Mouse (Mus musculus) heart, postnatal 0 days (tissue): ENCODE data around the gene Col6a3. TPM values are rescaled to one million over a fixed set of nuclear protein-coding genes. Genes with fewer than 3 reads are reported as not detected.

Source experiments
- ATAC-seq: fragments of 200-750 bp; cut with Nextera tagmentation; 2 replicates; pipeline ENCODE4 v1.8.0; 2017; ENCODE audit warnings: low read depth, moderate number of reproducible peaks, moderate library complexity; ENCODE audit not compliant: insufficient read depth
- DNase-seq: peaks from one replicate; pipeline ENCODE4 v3.0.0-alpha.2; 2016; ENCODE audit warnings: low spot score
- H3K27ac ChIP-seq: fragments of 300-500 bp; sonication (generic); 2 replicates; pipeline ENCODE4 v1.5.1; 2014; ENCODE audit warnings: low read depth, mild to moderate bottlenecking
- H3K27me3 ChIP-seq: fragments of 300-500 bp; sonication (generic); 2 replicates; pipeline ENCODE4 v1.6.1; 2014; ENCODE audit warnings: low read length, mixed read lengths; ENCODE audit not compliant: control insufficient read depth, insufficient read depth
- H3K36me3 ChIP-seq: fragments of 300-500 bp; sonication (generic); replicated peaks from 2 replicates; pipeline ENCODE4 v1.6.1; 2014; ENCODE audit warnings: low read length, mixed read lengths; ENCODE audit not compliant: control insufficient read depth, insufficient read depth
- H3K4me1 ChIP-seq: fragments of 300-500 bp; sonication (generic); 2 replicates; pipeline ENCODE4 v1.6.1; 2014; ENCODE audit warnings: antibody characterized with exemption; ENCODE audit not compliant: control insufficient read depth, insufficient read depth
- H3K4me2 ChIP-seq: fragments of 300-500 bp; sonication (generic); 2 replicates; pipeline ENCODE4 v1.6.1; 2014; ENCODE audit warnings: low read depth, mild to moderate bottlenecking, low read length, moderate library complexity
- H3K4me3 ChIP-seq: fragments of 300-500 bp; sonication (generic); 2 replicates; pipeline ENCODE4 v1.5.1; 2014; ENCODE audit warnings: low read depth, low read length
- H3K9ac ChIP-seq: fragments of 300-500 bp; sonication (generic); replicated peaks from 2 replicates; pipeline ENCODE4 v1.6.1; 2014; ENCODE audit warnings: low read depth, low read length, mixed read lengths
- H3K9me3 ChIP-seq: fragments of 300-500 bp; sonication (generic); replicated peaks from 2 replicates; pipeline ENCODE4 v1.6.1; 2016; ENCODE audit warnings: low read length; ENCODE audit not compliant: control insufficient read depth
- CTCF ChIP-seq: IDR thresholded peaks from 2 replicates; pipeline ENCODE4 v1.5.1; 2016; ENCODE audit warnings: antibody characterized with exemption, control low read depth, low read depth
- EP300 ChIP-seq: IDR thresholded peaks from 2 replicates; pipeline ENCODE4 v1.6.1; 2016; ENCODE audit warnings: antibody characterized with exemption, low read depth
- WGBS: fragments of 180-500 bp; shearing (Covaris S2); extraction: QIAGEN DNeasy Blood & Tissue Kit; methylation state at CpG from one replicate; pipeline ENCODE4 v1.1.7; 2014; 5-methylcytosine and 5-hydroxymethylcytosine counted together
- polyA plus RNA-seq: library from polyadenylated mRNA; unstranded; fragments of >200 nt; fragmentation: Nextera tagmentation; extraction: Ambion mirVana; gene quantifications from 2 replicates; pipeline ENCODE4 v1.2.1, GENCODE M21; 2015
- total RNA-seq: library from RNA; depleted of rRNA; stranded (reverse); fragments of >200 nt; gene quantifications from 2 replicates; pipeline ENCODE4 v1.2.3, GENCODE M21; 2014; ENCODE audit warnings: low replicate concordance

Col6a3 gene
- total and polyA plus RNA-seq, 2 experiments from 2014 or later = 14.2 to 110 TPM

GRCm38 (mm10) chr1:90800466-90800865, 43.3 kb downstream of the Col6a3 start:
- WGBS = 79% methylated on average over 3 of the region's 3 CpGs
- TF ChIP-seq CTCF (no peak), EP300 (no peak)
- no peak for ATAC-seq

GRCm38 (mm10) chr1:90797276-90797891, 46.4 kb downstream of the Col6a3 start:
- H3K27me3 ChIP-seq = no peaks in the 10 kb centered on the region
- peak; percentile 91 for ATAC-seq
- WGBS = 31% methylated on average over 6 of the region's 6 CpGs
- H3K36me3 ChIP-seq = 0 out of 2 replicates have a peak, but pooled peaks cover 4% of the 10 kb centered on the region
- no peaks in the 10 kb centered on the region for H3K9me3 ChIP-seq
- H3K4me3 ChIP-seq = no peak overlapping the region
- peak; percentile 40 for DNase-seq
- H3K4me2 ChIP-seq = no peak overlapping the region
- H3K9ac ChIP-seq = no peak overlapping the region
- H3K27ac ChIP-seq = no peak overlapping the region
- peaks cover 8% of the 10 kb centered on the region for H3K4me1 ChIP-seq
- TF ChIP-seq CTCF (no peak), EP300 (no peak)

More at GRCm38 (mm10) chr1:90800466-90800865, 43.3 kb downstream of the Col6a3 start:
- no peak overlapping the region for H3K27ac ChIP-seq
- no peak overlapping the region for H3K4me2 ChIP-seq
- no peak for DNase-seq
- no peaks in the 10 kb centered on the region for H3K9me3 ChIP-seq
- no peak overlapping the region for H3K4me3 ChIP-seq
- H3K4me1 ChIP-seq = peaks cover 8% of the 10 kb centered on the region
- H3K36me3 ChIP-seq = no peaks in the 10 kb centered on the region
- no peak overlapping the region for H3K9ac ChIP-seq
- H3K27me3 ChIP-seq = no peaks in the 10 kb centered on the region

- ATAC-seq (no peak), DNase-seq (no peak)
- TF ChIP-seq CTCF (peak; percentile 14), EP300 (no peak)
- H3K27me3 ChIP-seq = no peaks in the 10 kb centered on the region
- no peaks in the 10 kb centered on the region for H3K9me3 ChIP-seq
- H3K36me3 ChIP-seq = 0 out of 2 replicates have a peak, but pooled peaks cover 4% of the 10 kb centered on the region
- no peak overlapping the region for H3K4me2 ChIP-seq
- no peak overlapping the region for H3K27ac ChIP-seq
- H3K4me3 ChIP-seq = no peak overlapping the region
- H3K4me1 ChIP-seq = peaks cover 8% of the 10 kb centered on the region
- no peak overlapping the region for H3K9ac ChIP-seq
- 92% methylated on average over 4 of the region's 4 CpGs for WGBS
Measured at GRCm38 (mm10) chr1:90793368-90793767, 50.4 kb downstream of the Col6a3 start.

- H3K27ac ChIP-seq = no peak overlapping the region
- TF ChIP-seq CTCF (no peak), EP300 (no peak)
- no peak overlapping the region for H3K9ac ChIP-seq
- H3K27me3 ChIP-seq = no peaks in the 10 kb centered on the region
- 0 out of 2 replicates have a peak, but pooled peaks cover 4% of the 10 kb centered on the region for H3K36me3 ChIP-seq
- H3K4me3 ChIP-seq = no peak overlapping the region
- H3K4me1 ChIP-seq = no peaks in the 10 kb centered on the region
- WGBS = 87% methylated on average over 4 of the region's 4 CpGs
- ATAC-seq (no peak), DNase-seq (no peak)
- H3K4me2 ChIP-seq = no peak overlapping the region
- no peaks in the 10 kb centered on the region for H3K9me3 ChIP-seq
Measured at GRCm38 (mm10) chr1:90790925-90791324, 52.8 kb downstream of the Col6a3 start.

GRCm38 (mm10) chr1:90789506-90789905, 54.3 kb downstream of the Col6a3 start:
- WGBS = 74% methylated on average over 6 of the region's 6 CpGs
- Histone ChIP-seq H3K4me2 (no peak overlapping the region), H3K36me3 (0 out of 2 replicates have a peak, but pooled peaks cover 4% of the 10 kb centered on the region), H3K27ac (no peak overlapping the region), H3K4me3 (no peak overlapping the region), H3K9ac (no peak overlapping the region), H3K4me1 (no peaks in the 10 kb centered on the region), H3K9me3 (no peaks in the 10 kb centered on the region), H3K27me3 (no peaks in the 10 kb centered on the region)
- DNase-seq (no peak), ATAC-seq (no peak)
- TF ChIP-seq CTCF (no peak), EP300 (no peak)

GRCm38 (mm10) chr1:90780446-90780845, 63.3 kb downstream of the Col6a3 start:
- 84% methylated on average over 1 of the region's 1 CpGs for WGBS
- TF ChIP-seq CTCF (no peak), EP300 (no peak)

More at GRCm38 (mm10) chr1:90780446-90780845, 63.3 kb downstream of the Col6a3 start:
- Histone ChIP-seq H3K4me3 (no peak overlapping the region), H3K4me2 (no peak overlapping the region), H3K9ac (no peak overlapping the region), H3K36me3 (no peaks in the 10 kb centered on the region), H3K27me3 (no peaks in the 10 kb centered on the region), H3K4me1 (no peaks in the 10 kb centered on the region), H3K27ac (no peak overlapping the region), H3K9me3 (no peaks in the 10 kb centered on the region)
- ATAC-seq (no peak), DNase-seq (no peak)
